Mouse (Mus musculus) testis, adult 2 months (tissue): ENCODE results near the gene Supt6.

ENCODE experiments used
- CTCF ChIP-seq: fragments of 200-500 bp; IDR thresholded peaks from 2 replicates; pipeline ENCODE4 v1.5.1; 2012; ENCODE audit warnings: low read depth, mild to moderate bottlenecking, inconsistent platforms, low read length, moderate library complexity; ENCODE audit not compliant: control insufficient read depth, insufficient read depth, insufficient replicate concordance
- POLR2A ChIP-seq: fragments of 200-500 bp; IDR thresholded peaks from 2 replicates; pipeline ENCODE4 v1.6.1; 2012; ENCODE audit warnings: low read depth, mild to moderate bottlenecking, inconsistent platforms, low read length, moderate library complexity; ENCODE audit not compliant: control insufficient read depth

DNA sequence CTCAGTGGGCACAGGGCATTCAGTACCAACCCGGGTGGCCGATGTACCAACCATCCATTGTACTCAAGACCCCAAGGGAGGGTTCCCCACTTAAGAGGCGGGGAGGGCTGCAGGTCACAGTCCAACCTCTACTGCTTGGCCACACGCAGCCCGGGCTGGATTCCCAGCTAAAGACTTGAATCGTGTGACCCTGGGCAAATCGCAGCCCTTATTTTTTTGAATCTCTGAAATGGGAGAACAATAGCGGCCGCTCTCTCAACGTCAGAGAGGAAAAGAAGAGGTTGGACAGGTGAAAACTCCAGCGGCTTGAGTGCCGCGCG, 81.2 kb downstream of the Supt6 start:
- TF ChIP-seq CTCF (no peak), POLR2A (no peak)
